Mouse (Mus musculus) thymus, postnatal 36 days (tissue): ENCODE results near the gene Mbnl1.
"Not testable (repeated sequence)": the region's sequence is repeated elsewhere in the genome, so short reads cannot be mapped to it uniquely, and the experiment has no call there.

Experiments
- DNase-seq, 2 experiments: peaks; one replicate each; pipeline ENCODE4 v3.0.0; 2022; ENCODE audit warnings: mixed read lengths in 2 of 2

Mbnl1 gene

GRCm38 (mm10) chr3:60472681-60473177 lies at the start of gene Mbnl1:
TSS of gene Mbnl1 (plus strand) at chr3:60472830.
- DNase-seq: peak in 1 of 2 experiments; percentile 44

- DNase-seq: no peak
Measured at GRCm38 (mm10) chr3:60424148-60424547, 48.5 kb upstream of the Mbnl1 start.

GRCm38 (mm10) chr3:60429049-60429448 lies 43.6 kb upstream of the Mbnl1 start:
- no peak for DNase-seq

- DNase-seq: no peak
Measured at GRCm38 (mm10) chr3:60437254-60437653, 35.4 kb upstream of the Mbnl1 start.

- DNase-seq: no peak
Measured at GRCm38 (mm10) chr3:60437678-60438232, 34.9 kb upstream of the Mbnl1 start.

GRCm38 (mm10) chr3:60438715-60439114 lies 33.9 kb upstream of the Mbnl1 start:
- DNase-seq: no peak

GRCm38 (mm10) chr3:60461828-60462521 lies 10.7 kb upstream of the Mbnl1 start:
- no peak for DNase-seq

- not testable (repeated sequence) for DNase-seq
Measured at GRCm38 (mm10) chr3:60468667-60469066, 4.0 kb upstream of the Mbnl1 start.

- DNase-seq: not testable (repeated sequence)
Measured at GRCm38 (mm10) chr3:60469170-60469805, 3.3 kb upstream of the Mbnl1 start.

GRCm38 (mm10) chr3:60472011-60472680 lies 484 bp upstream of the Mbnl1 start:
- DNase-seq: no peak

- DNase-seq: no peak
Measured at GRCm38 (mm10) chr3:60473861-60474653, 1.4 kb downstream of the Mbnl1 start.

GRCm38 (mm10) chr3:60474654-60474972 lies 2.0 kb downstream of the Mbnl1 start:
- no peak for DNase-seq

GRCm38 (mm10) chr3:60475055-60475454 lies 2.4 kb downstream of the Mbnl1 start:
- no peak for DNase-seq

- DNase-seq: no peak
Measured at GRCm38 (mm10) chr3:60476751-60477255, 4.2 kb downstream of the Mbnl1 start.

GRCm38 (mm10) chr3:60478433-60478832 lies 5.8 kb downstream of the Mbnl1 start:
- DNase-seq: no peak

GRCm38 (mm10) chr3:60480716-60481115 lies 8.1 kb downstream of the Mbnl1 start:
- no peak for DNase-seq

GRCm38 (mm10) chr3:60481740-60482399 lies 9.2 kb downstream of the Mbnl1 start:
- DNase-seq: peak in 1 of 2 experiments; percentile 36

- no peak for DNase-seq
Measured at GRCm38 (mm10) chr3:60483305-60483704, 10.7 kb downstream of the Mbnl1 start.

GRCm38 (mm10) chr3:60485987-60486712 lies 13.5 kb downstream of the Mbnl1 start:
- DNase-seq: no peak

GRCm38 (mm10) chr3:60486713-60487170 lies 14.1 kb downstream of the Mbnl1 start:
- DNase-seq: no peak

- DNase-seq: no peak
Measured at GRCm38 (mm10) chr3:60489509-60489908, 16.9 kb downstream of the Mbnl1 start.
